Mouse (Mus musculus) C2C12 (cell line): ENCODE measurements around the gene Pitx2. TPM values are rescaled to one million over a fixed set of nuclear protein-coding genes. Genes with fewer than 3 reads are reported as not detected.

ENCODE experiments used
- H3K27me3 ChIP-seq: one replicate; pipeline ENCODE4 v1.6.1; 2011; ENCODE audit not compliant: control insufficient read depth, insufficient read depth, insufficient read length
- H3K36me3 ChIP-seq: one replicate; pipeline ENCODE4 v1.6.1; 2011; ENCODE audit not compliant: control insufficient read depth, insufficient read depth
- H3K4me3 ChIP-seq: one replicate; pipeline ENCODE4 v1.5.1; 2011; ENCODE audit warnings: mild to moderate bottlenecking, control low read depth; ENCODE audit not compliant: poor library complexity, insufficient read depth, severe bottlenecking
- H3K79me2 ChIP-seq: one replicate; pipeline ENCODE4 v1.6.1; 2011; ENCODE audit not compliant: control insufficient read depth, insufficient read depth
- H3K79me3 ChIP-seq: one replicate; pipeline ENCODE4 v1.6.1; 2011; ENCODE audit warnings: low read depth, control low read depth
- H3ac ChIP-seq: one replicate; pipeline ENCODE3; 2011; ENCODE audit warnings: low read depth; ENCODE audit not compliant: control insufficient read depth, insufficient read length
- CEBPB ChIP-seq: IDR thresholded peaks from one replicate; pipeline ENCODE4 v1.6.1; 2011; ENCODE audit warnings: low read depth, mild to moderate bottlenecking, control low read depth, moderate library complexity
- CTCF ChIP-seq: IDR thresholded peaks from one replicate; pipeline ENCODE4 v1.5.1; 2011; ENCODE audit not compliant: control insufficient read depth, insufficient read depth, insufficient read length
- FOSL1 ChIP-seq: IDR thresholded peaks from one replicate; pipeline ENCODE4 v1.8.0; 2011; ENCODE audit warnings: mild to moderate bottlenecking, low read length; ENCODE audit not compliant: poor library complexity, insufficient read depth, severe bottlenecking
- MAX ChIP-seq: IDR thresholded peaks from one replicate; pipeline ENCODE4 v1.6.1; 2011; ENCODE audit warnings: mild to moderate bottlenecking, control low read depth
- MYOD1 ChIP-seq: IDR thresholded peaks from one replicate; pipeline ENCODE4 v1.6.1; 2011; ENCODE audit warnings: low read depth; ENCODE audit not compliant: control insufficient read depth, insufficient read length
- MYOG ChIP-seq: IDR thresholded peaks from one replicate; pipeline ENCODE4 v1.6.1; 2011; ENCODE audit not compliant: control insufficient read depth, insufficient read length; ENCODE audit errors: extremely low read depth
- USF1 ChIP-seq: IDR thresholded peaks from one replicate; pipeline ENCODE4 v1.6.1; 2011; ENCODE audit warnings: low read depth, mild to moderate bottlenecking, control low read depth, moderate library complexity
- polyA plus RNA-seq: library from polyadenylated mRNA; unstranded; fragments of >200 nt; fragmentation: generic; extraction: Trizol; gene quantifications from one replicate; pipeline ENCODE4 v1.2.1, GENCODE M21; 2012; ENCODE audit warnings: missing spikeins

The Pitx2 gene
- polyA plus RNA-seq, 1 experiment, result 31.8 TPM

DNA sequence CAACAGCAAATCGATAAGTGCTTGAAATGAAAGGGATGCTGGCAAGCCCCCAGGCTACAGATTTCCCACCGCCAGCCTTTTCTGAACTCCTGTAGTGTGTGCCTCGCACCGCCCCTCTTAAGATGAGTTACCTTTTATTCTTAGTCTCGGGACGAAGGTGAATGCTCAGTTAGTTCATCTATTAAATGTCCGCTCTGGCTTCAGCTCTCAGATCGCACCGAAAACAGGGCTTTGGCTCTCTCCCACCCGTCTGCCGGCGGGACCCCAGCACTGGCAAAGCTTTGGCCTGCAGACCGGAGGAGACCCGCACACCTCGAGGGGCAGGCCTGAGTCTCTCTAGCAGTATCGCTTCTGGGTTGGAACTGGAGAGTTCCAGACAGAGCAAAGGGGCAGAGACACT, 4.6 kb upstream of the Pitx2 start:
- Histone ChIP-seq H3K36me3 (no peaks in the 10 kb centered on the region), H3K79me2 (peaks cover 4% of the 10 kb centered on the region), H3ac (no peak overlapping the region), H3K4me3 (no peak overlapping the region), H3K27me3 (no peaks in the 10 kb centered on the region), H3K79me3 (no peaks in the 10 kb centered on the region)
- no peak for TF ChIP-seq CTCF
- no peak for TF ChIP-seq MYOG
- no peak for TF ChIP-seq CEBPB
- no peak for TF ChIP-seq USF1
- TF ChIP-seq MYOD1, result no peak
- no peak for TF ChIP-seq MAX
- no peak for TF ChIP-seq FOSL1

DNA sequence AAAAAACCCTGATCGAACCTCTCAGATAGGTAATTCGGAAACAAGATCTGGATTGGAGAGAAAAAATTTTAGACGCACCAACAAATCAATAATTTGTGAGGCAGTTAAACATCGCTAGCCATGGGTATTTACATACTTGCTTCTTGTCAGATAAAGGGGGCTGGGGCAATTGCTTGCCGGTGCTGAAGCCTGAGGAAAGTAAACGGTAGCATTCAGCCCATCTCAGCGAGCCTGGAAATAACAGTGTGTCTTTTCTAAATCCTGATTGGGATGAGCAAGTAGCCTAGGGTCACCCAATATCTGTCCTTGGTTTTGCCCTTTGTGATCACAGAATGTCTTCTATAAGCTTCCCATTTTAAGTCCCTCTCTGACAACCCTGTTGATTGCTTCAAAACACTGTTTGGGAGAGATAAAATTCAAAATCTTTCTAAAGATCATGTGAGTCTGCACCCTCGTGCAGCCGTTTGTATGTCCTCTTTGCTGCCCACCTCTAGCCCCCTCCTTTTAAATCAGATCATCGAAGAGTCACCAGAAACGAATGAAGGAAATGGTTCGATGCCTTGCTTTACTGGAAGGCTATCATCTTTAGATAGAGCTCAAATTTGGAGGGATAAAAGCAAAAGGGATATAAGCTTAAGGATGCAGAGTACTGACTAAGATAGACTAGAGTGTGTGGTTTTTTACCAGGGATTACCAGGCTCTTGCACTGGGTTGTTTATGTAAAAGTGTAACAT, 3.7 kb upstream of the Pitx2 start:
- no peaks in the 10 kb centered on the region for H3K36me3 ChIP-seq
- no peaks in the 10 kb centered on the region for H3K79me3 ChIP-seq
- no peaks in the 10 kb centered on the region for H3K27me3 ChIP-seq
- no peak overlapping the region for H3ac ChIP-seq
- peaks cover 13% of the 10 kb centered on the region for H3K79me2 ChIP-seq
- no peak overlapping the region for H3K4me3 ChIP-seq
- TF ChIP-seq MYOD1 (no peak), USF1 (no peak), CEBPB (no peak), MAX (no peak), FOSL1 (no peak), CTCF (no peak), MYOG (no peak)

DNA sequence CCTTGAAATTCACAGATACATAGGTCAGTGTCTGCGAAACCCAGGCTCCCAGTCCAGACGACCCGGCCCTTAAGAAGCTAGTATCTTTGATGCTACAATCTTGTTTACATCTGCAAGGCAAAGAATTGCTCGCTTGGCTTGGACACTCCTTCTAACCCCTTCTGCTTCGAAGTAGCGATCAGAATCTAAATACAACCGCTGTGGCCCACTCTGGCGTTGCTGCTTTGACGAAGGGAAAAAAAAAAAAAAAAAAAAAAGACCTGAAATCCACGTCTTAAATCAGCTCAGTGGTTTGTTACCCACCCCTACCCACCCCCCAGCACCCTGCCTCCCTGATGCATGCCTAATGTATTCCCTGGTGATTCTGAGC, 3.1 kb upstream of the Pitx2 start:
- H3K4me3 ChIP-seq, result no peak overlapping the region
- TF ChIP-seq FOSL1, result no peak
- TF ChIP-seq CEBPB, result no peak
- TF ChIP-seq CTCF, result no peak
- no peak for TF ChIP-seq USF1
- no peak for TF ChIP-seq MYOD1
- TF ChIP-seq MYOG, result no peak
- TF ChIP-seq MAX, result no peak
- no peak overlapping the region for H3ac ChIP-seq
- no peaks in the 10 kb centered on the region for H3K27me3 ChIP-seq
- H3K79me3 ChIP-seq, result peaks cover 4% of the 10 kb centered on the region
- H3K79me2 ChIP-seq, result peaks cover 19% of the 10 kb centered on the region
- no peaks in the 10 kb centered on the region for H3K36me3 ChIP-seq

DNA sequence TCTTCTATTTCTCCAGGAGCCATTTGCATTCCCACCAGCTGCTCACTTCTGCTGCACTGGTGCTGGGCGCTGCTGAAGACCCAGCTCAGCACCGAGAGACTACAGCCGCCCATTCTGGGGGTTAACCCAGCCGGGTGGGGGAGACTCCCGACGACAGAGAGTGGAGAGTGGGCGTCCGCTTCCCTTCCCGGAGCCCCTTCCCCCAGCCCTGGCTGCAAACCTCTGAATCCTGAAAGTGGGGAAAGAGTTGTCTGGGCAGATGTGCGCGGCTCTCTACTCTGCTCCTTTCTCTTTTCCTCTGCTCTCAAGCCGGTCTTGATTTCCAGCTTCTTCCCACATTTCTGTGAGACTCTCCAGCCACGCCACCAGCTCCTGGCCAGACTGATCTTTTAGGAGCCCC, 2.6 kb upstream of the Pitx2 start:
- TF ChIP-seq MAX, result no peak
- TF ChIP-seq CTCF, result no peak
- TF ChIP-seq MYOD1, result no peak
- TF ChIP-seq USF1, result no peak
- no peak for TF ChIP-seq FOSL1
- TF ChIP-seq MYOG, result no peak
- TF ChIP-seq CEBPB, result no peak
- H3K4me3 ChIP-seq, result no peak overlapping the region
- peaks cover 8% of the 10 kb centered on the region for H3K79me3 ChIP-seq
- H3K36me3 ChIP-seq, result no peaks in the 10 kb centered on the region
- peaks cover 24% of the 10 kb centered on the region for H3K79me2 ChIP-seq
- H3ac ChIP-seq, result no peak overlapping the region
- H3K27me3 ChIP-seq, result no peaks in the 10 kb centered on the region

GRCm38 (mm10) chr3:129197786-129198626, 1.7 kb upstream of the Pitx2 start:
- H3ac ChIP-seq, result no peak overlapping the region
- no peaks in the 10 kb centered on the region for H3K27me3 ChIP-seq

More at GRCm38 (mm10) chr3:129197786-129198626, 1.7 kb upstream of the Pitx2 start:
- Histone ChIP-seq H3K4me3 (no peak overlapping the region), H3K36me3 (no peaks in the 10 kb centered on the region), H3K79me2 (peaks cover 33% of the 10 kb centered on the region), H3K79me3 (peaks cover 8% of the 10 kb centered on the region)
- TF ChIP-seq MYOG (no peak), MYOD1 (no peak), FOSL1 (no peak), USF1 (no peak), CEBPB (no peak), MAX (no peak), CTCF (no peak)
